Mouse (Mus musculus): ENCODE results near the gene Mkrn1.
"Not testable (repeated sequence)": the region's sequence is repeated elsewhere in the genome, so short reads cannot be mapped to it uniquely, and the experiment has no call there.

Mkrn1 gene

DNA sequence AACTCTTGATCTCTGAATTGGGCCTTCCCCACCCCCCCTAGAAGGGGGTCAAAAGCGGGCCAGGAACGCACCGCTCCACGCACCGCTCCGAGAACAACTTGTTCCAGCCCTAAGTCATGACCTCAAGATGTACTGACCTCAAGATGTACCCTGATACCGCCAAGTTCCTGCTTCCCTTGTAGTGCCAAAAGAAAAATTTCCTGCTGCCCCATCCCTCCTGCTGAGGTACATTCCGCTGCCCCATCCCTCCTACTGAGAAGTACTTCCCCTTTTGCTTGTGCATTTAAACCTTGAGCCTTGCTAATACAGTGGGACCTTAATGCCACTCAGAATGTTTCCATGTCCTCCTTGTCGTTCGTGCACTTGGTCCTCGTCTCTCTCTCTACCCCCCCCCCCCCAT, 10.5 kb upstream of the Mkrn1 start:
- peak; percentile 84 for DNase-seq (ENCODE audit: low read depth, low spot score)

DNA sequence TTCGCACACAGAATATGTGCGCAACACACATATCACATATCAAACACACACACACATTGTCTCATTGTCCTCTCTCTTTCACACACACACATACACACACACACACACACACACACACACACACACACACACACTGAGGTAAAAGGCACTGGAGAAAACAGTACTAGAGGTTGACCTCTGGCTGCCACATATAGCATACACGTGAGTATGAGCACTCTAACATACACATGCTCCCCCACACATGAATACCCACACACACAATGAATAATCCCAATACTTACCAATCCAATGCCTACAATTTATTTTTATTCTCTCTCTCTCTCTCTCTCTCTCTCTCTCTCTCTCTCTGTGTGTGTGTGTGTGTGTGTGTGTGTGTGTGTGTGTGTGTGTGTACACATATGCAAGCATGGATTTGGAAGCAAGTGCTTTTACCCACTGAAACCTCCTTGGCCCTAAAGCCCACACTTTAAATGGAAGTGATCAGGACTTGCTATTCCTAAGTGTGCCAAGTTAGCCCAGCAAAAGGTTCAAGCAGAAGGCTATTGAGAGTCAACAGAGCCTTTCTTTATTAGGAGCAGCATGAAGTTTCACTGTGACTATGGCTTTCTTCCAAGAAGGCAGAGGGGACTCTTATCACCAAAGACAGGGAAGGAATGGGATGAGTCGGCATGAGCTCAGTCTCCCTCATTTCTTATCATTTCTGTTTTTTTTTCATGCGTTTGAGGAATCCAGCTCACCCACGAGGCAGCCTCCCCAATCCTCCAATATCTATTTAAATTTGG, 8.9 kb upstream of the Mkrn1 start:
- DNase-seq (ENCODE audit: low read depth, low spot score): no peak

DNA sequence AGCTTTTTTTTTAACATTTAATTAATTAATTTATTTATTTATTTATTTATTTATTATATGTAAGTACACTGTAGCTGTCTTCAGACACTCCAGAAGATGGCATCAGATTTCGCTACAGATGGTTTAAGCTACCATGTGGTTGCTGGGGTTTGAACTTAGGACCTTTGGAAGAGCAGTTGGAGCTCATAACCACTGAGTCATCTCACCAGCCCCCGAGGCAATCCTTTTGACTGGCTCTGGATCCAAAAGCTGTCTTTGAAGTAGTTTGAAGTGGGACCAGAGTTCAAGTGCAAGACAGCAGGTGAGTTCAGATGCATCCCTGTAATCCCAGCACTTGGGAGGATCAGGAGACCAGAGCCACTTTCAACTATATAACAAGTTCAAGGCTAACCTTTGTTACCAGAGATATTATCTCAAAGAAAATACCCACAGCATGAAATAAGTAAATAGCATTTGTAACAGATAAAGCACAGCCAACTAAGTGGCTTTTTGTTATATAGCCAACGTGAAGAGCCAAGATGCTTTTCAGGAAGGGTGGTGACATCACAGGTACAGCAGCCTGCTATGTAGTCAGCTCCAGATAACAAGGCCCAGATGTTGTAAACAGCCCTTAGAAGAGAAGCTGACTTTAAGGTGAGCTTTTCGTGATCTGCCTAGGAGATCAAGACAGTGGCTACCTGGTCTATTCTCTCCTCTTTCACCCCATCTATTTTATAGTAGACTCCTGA, 7.2 kb upstream of the Mkrn1 start:
- DNase-seq (ENCODE audit: low read depth, low spot score): no peak

DNA sequence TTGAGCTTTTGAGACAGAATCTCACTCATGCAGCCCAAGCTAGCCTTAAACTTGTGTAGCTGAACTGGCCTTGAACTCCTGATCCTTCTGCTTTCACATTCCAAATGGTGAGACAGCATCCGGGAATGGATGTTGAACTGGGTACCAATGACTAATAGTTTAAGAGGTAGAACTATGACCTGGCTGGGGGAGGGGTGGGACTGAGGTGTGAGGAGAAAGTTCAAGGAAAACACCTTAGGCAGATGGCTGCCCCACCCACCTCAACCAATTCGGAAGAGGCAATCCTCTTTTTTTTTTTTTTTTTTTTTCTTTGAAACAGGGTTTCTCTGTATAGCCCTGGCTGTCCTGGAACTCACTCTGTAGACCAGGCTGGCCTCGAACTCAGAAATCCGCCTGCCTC, 6.5 kb upstream of the Mkrn1 start:
- peak; percentile 70 for DNase-seq (ENCODE audit: low read depth, low spot score)

DNA sequence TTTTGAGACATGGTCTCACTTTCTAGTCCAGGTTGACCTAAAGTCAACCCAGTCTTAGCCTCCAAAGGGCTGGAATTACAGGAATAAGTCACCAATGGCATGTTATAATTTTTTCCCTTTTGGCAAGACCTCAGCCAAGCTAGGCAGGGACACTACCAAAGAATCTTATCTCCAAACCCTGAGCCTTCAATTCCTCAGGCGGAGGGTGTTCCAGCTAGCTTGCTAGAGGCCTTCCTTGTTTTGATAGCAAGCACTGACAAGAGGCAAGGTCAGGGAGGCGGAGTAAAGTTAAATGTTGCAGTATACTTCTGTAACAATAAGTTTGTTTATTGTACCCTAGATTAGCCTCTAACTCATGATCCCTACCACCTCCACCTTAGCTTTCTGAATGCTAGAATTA, 4.9 kb upstream of the Mkrn1 start:
- DNase-seq (ENCODE audit: low read depth, low spot score): no peak

DNA sequence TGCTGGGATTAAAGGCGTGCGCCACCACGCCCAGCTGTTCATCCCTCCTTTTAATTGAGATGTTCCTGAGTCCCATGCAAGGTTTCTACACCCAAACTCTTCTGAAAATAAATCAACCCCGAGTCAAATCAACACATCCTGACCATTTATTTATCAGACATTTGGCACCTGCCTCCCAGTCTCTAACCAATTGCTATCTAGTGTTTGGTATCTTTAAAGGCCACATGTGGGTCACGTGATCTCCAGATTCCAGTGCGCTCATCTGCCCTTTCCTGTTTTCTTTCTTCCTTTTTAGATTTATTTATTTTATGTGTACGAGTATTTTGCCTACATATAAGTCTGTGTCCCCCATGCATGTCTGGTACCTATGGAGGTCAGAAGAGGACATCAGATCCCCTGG, 3.4 kb upstream of the Mkrn1 start:
- no peak for DNase-seq (ENCODE audit: low read depth, low spot score)

DNA sequence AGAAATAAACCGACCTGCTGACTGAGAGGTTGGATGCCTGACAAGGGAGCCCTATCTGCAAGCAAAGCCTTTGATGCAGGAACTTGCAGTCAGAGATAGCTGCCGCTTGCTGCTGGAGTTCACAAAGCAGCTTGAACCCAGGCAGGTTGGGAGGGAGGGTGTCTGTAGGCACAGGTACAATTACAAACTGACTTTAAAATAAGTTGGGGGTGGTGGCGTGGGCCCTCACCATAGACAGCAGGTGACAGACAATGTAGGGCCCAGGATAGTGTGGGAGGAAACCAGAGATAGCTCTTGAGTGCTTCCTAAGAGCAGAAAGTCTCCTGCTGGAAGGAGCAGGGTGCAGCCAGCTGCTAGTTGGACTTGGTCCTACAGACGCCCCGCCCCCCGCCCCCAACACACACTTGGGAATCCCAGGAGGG, 2.9 kb upstream of the Mkrn1 start:
- peak; percentile 61 for DNase-seq (ENCODE audit: low read depth, low spot score)

DNA sequence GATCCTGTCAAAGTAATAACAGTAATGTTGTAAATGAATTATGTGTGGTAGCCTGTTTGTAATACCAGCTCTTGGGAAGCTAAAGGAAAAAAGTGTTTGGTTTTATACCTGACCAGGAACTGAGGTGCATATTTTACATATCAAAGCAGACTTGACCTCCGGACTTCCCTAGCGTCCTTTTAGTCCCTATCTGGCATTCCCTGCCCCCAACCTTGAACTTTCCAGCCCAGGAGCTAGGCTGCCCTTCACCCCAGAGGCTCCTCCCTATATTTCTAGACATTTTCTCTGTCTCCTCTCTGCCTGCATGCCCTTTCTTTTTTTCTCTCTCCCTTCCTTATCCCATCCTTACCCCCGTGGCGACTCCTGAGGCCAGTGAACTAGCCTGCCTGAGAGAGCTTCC, 605 bp upstream of the Mkrn1 start:
- no peak for DNase-seq (ENCODE audit: low read depth, low spot score)

DNA sequence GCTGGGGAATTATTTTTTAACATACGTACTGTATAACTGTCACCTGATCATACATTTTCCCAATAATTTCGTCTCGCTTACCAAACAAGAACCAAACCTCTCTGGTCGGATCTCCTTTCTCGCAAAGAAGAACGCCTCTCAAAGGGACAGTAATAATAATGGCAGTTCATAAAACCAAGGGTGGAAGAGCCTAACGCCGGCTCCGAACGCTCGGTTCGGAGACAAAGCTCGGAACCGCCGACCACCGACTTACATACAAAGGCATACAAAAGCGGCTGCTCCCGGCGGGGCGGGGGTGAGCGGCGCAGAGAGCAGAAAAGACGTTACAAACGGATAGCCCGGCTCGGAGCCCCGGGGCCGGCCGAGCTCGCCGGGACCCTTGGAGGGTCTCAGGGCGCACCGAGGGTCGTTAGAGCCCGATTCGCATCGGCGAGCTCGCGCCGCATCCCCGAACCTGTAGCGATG, 844 bp downstream of the Mkrn1 start:
- DNase-seq (ENCODE audit: low read depth, low spot score): no peak

DNA sequence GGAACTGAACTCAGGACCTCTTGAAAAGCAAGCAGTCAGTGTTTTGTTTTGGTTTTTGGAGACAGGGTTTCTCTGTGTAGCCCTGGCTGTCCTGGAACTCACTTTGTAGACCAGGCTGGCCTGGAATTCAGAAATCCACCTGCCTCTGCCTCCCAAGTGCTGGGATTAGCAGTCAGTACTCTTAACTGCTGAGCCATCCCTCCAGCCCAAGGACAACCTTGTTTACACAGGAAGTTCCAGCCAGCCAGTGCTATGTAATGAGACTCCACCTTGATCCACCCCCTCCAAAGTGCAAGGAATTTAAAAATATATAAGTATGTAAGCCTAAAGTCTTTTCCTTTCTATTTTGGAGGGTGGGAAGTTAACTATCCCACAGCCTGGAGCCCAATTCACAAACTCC, 3.6 kb downstream of the Mkrn1 start:
- not testable (repeated sequence) for DNase-seq (ENCODE audit: low read depth, low spot score)

DNA sequence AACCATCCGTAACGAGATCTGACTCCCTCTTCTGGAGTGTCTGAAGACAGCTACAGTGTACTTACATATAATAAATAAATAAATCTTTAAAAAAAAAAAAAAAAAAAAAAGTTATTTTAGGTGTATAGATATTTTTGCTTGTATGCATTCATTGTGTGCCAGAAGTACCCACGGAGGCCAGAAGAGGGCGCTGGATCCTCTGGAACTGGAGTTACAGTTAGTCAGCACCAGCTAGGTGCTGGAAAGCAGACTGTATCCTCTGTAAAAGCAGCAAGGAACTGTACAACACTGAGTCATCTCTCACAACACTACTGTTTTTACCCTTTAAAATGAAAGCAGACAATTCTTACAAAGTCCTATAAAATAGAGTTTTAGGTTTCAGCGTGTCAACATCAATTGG, 4.5 kb downstream of the Mkrn1 start:
- DNase-seq (ENCODE audit: low read depth, low spot score): peak; percentile 91

DNA sequence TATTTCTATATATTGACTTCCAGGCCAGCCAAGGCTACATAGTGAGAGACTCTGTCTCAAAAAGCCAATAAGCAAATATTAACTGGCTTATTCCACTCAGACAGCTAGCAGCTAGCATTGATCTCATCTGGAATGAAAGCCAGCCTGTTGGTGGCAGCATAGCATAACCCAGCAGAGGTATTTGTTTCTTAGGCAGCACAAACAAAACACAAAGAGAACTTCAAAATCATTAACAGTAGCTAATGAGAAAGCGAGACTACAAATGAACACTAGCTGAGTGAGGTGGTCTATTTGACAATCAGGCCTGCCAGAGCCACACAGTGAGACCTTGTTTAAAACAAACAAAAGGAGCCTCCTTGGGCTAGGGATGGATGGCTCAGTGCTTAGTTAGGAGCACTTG, 6.2 kb downstream of the Mkrn1 start:
- no peak for DNase-seq (ENCODE audit: low read depth, low spot score)

DNA sequence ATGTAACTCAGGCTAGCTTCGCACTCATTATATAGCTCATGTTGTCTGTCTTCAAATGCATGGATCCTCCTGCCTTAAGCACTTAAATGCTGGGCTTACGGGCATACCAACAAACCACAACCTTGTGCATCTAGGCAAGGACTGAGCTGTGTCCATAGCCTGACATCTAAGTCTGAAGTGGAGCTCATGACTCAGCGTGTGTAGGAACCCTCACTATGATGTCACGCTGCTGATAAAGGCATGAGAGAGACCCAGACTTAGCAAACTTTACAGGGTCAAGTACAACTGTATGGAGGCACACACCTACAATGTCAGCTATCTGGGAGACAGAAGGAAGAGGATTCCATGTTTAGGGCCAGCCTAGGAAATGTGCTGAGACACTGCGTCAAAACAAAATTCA, 13.8 kb downstream of the Mkrn1 start:
- DNase-seq (ENCODE audit: low read depth, low spot score): no peak

DNA sequence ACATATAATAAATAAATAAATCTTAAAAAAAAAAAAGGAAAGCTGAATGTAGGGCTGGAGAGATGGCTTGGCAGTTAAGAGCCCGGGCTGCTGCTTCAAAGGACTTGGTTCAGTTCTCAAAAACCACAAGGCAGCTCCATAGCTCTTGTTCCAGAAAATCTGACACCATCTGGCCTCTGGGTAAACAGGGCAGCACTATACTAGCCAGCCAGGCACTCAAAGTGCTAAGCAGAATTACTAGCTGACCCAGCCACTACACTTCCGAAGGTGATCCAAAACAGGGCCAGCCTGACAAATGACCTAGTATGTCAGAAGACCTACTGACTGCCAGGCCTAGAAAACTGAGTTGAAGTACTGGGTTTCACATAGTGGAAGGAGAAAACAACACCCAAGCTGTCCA, 17.1 kb downstream of the Mkrn1 start:
- no peak for DNase-seq (ENCODE audit: low read depth, low spot score)

DNA sequence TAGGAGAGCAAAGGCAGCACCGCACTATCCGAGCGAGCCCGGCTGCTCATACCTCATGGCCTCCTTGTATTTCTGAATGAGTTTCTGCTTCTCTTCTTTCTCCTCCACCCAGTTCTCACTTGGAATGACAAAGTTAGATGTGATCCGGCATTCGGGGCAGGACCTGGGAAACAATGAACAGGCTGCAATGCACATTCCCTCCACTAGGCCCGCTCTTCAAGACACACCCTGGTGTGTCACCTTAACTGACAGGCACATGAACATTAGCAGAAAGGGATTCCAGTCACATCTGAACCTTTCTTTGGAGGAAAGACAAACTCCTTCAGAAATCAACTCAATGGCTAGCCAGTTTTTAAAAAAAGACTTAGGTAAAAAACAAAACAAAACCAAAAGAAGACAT, 19.9 kb downstream of the Mkrn1 start:
- peak; percentile 99 for DNase-seq (ENCODE audit: low read depth, low spot score)

DNA sequence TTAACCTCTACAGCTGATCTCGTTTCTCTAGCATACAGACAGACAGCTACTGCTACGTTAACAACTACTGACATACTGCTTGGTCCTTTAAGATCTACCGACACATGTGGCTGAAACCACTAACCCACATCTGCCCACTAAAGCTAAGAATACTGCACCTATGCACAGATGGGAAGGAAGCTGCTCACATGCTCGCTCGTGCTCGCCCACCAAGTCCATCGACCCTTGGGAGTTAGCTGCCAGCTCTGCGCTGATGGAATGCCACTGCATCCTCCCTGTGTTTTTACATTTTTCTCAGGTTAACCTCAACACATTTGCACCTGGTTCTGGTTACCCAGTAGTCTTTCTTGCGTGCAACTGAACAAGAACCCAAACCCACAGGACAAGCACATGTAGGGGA, 21.9 kb downstream of the Mkrn1 start:
- no peak for DNase-seq (ENCODE audit: low read depth, low spot score)

DNA sequence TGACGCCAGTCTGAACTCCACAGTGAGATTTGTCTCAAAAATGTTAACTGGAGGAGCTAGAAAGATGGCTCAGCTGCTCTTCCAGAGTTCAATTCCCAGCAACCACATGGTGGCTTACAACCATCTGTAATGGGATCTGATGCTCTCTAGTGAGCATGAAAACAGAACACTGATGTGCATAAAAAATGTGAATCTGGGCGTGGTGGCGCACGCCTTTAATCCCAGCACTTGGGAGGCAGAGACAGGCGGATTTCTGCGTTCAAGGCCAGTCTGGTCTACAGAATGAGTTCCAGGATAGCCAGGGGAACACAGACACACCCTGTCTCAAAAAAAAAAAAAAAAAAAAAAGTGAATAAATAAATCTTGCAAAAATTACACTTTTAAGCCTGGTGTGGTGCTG, 23.2 kb downstream of the Mkrn1 start:
- peak; percentile 75 for DNase-seq (ENCODE audit: low read depth, low spot score)

DNA sequence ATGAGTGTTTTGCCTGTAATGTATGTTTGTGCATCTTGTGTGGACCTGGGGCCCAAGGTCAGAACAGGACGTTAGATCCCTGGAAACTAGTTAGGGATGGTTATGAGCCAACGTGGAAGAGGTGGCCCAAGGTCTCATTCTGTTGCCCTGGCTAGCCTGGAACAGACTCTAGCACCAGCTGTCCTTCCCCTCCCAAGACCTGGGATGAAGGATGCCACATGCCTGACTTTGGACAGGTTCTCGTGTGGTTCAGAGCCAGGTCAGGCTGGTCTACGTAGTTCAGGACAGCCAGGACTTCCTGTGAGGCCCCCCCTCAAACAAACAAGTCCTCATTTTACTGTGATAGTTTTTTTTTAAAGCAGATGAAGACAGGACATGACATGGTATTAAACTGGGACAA, 24.3 kb downstream of the Mkrn1 start:
- DNase-seq (ENCODE audit: low read depth, low spot score): no peak

DNA sequence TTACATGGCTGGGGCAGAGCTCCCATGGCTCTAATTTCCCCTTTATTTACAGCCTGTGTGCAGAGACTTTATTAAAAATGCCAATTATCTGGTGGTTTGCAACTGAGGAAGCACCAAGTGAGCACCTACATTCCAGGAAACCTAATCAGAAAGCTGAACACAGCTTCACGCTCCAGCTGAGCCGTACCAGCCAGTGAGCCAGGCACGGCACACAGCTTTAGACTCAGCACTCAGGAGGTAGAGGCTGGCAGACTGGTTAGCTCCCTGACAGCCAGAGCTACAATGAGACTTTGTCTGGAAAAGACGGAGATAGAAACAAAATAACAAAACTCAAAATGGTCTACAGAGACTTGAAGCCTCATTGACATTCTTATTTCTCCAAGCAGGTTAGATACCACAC, 24.8 kb downstream of the Mkrn1 start:
- DNase-seq (ENCODE audit: low read depth, low spot score): no peak

DNA sequence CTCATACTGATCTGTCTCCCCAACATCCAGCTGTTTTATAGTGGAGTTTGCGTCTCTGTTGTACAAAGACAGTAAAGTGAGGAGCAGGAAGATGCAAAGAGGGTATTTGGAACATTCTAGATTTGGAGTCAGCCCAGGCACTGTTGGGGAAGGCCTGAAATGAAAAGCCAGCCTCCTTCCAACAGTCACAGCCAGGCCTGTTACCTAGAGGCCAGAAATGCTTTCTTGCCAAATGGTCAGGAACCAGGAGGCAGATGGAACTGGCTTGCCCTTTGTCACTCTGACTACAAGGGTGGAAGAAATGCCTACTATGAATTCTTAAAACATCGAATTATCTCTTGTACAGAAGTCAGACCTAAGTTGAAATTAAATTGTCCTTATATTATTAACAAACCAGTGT, 30.3 kb downstream of the Mkrn1 start:
- no peak for DNase-seq (ENCODE audit: low read depth, low spot score)

DNA sequence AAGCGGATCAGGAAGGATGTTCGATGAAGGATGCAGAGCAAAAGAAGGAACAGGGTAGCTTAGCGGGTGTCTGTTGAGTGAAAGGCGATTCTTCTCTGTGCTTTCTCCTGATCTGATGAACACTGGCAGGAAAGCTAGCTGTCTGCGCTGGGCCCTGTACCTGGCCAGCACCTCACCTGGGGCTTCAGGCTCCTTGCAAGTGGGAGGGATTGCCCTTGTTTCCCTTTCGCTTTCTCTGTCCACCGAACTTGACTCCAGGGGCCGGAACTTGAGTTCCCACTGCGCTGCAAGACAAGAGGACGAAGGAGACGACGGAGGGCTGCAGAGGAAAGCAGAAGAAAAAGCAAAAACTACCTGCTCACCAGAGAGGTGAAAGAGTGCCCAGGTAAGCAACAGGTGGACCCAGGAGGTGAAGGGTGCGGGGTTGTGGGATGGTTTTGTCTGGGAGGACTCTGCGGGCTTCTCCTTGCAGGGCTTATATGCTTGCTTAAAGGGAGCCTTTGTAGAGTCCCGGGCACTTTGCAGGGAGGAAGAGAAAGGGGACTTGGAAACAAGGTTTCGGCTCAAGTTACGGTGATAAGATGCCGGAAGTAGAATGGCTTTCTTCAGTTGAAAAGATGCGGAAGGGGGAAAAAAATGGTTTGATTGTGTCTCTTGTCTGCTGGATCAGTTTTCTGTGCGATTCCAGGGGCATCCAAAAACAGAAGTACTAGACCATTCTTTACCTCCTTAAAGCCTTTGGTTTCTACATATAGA, 39.0 kb downstream of the Mkrn1 start, which contains the start of gene Rab19:
Gene Rab19, plus strand, starts transcription at position 51 of the 756 bp plus-strand sequence.
- no peak for DNase-seq (ENCODE audit: low read depth, low spot score)

DNA sequence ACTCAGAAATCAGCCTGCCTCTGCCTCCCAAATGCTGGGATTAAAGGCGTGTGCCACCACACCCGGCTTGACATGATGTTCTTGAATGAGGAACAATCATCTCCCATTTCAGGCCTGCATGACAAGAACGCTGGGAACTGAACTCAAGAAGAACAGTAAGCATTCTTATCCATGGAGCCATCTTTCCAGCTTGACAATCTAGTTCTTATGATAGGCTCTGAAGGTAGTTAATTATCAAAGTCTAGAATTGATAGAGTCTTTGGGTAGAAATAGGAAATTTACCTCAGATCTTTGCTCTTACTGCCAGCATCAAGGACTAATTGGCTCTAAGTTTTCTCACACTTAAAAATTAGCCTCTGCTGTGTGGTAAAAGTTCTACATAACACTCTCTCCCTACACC, 40.0 kb downstream of the Mkrn1 start:
- no peak for DNase-seq (ENCODE audit: low read depth, low spot score)

All from ZHBTc4 (cell line).